Mouse (Mus musculus): ENCODE data around the gene Gltp. TPM values are rescaled to one million over a fixed set of nuclear protein-coding genes. Genes with fewer than 3 reads are reported as not detected.

The Gltp gene
- total and polyA plus RNA-seq, 2 experiments: 3.1 to 7.9 TPM

- H3K9ac ChIP-seq (ENCODE audit: low read depth, low read length): no peak overlapping the region
- 88% methylated on average over 17 of the region's 17 CpGs for WGBS
- H3K27ac ChIP-seq (replicated peaks; ENCODE audit: insufficient read depth, low read depth, low read length): no peak overlapping the region
- H3K27me3 ChIP-seq (ENCODE audit: control insufficient read depth, insufficient read depth, low read length): no peaks in the 10 kb centered on the region
- H3K79me2 ChIP-seq (ENCODE audit: control insufficient read depth, insufficient read depth, low read length): no peaks in the 10 kb centered on the region
- TF ChIP-seq POLR2A (IDR thresholded peaks at IDR 0.05; ENCODE audit: extremely low read depth, insufficient read depth, low read length): no peak
- no peak for TF ChIP-seq CTCF (IDR thresholded peaks at IDR 0.05; ENCODE audit: low read depth, low read length)
- H3K36me3 ChIP-seq (ENCODE audit: control insufficient read depth, insufficient read depth, low read length): no peaks in the 10 kb centered on the region
- no peak overlapping the region for H3K4me3 ChIP-seq (ENCODE audit: insufficient read depth, low read depth, low read length)
- no peak for DNase-seq (ENCODE audit: extremely low read depth, low read depth, low spot score)
- H3K4me1 ChIP-seq (ENCODE audit: control insufficient read depth, insufficient read depth, low read length): no peaks in the 10 kb centered on the region
Measured at GRCm38 (mm10) chr5:114679841-114680591, 10.8 kb downstream of the Gltp start.

GRCm38 (mm10) chr5:114674594-114674993 lies 16.2 kb downstream of the Gltp start:
- Histone ChIP-seq H3K27ac (replicated peaks; ENCODE audit: insufficient read depth, low read depth, low read length) (no peak overlapping the region), H3K79me2 (ENCODE audit: control insufficient read depth, insufficient read depth, low read length) (no peaks in the 10 kb centered on the region), H3K27me3 (ENCODE audit: control insufficient read depth, insufficient read depth, low read length) (no peaks in the 10 kb centered on the region), H3K9ac (ENCODE audit: low read depth, low read length) (no peak overlapping the region), H3K4me1 (ENCODE audit: control insufficient read depth, insufficient read depth, low read length) (no peaks in the 10 kb centered on the region), H3K4me3 (ENCODE audit: insufficient read depth, low read depth, low read length) (no peak overlapping the region), H3K36me3 (ENCODE audit: control insufficient read depth, insufficient read depth, low read length) (no peaks in the 10 kb centered on the region)
- 86% methylated on average over 8 of the region's 8 CpGs for WGBS
- TF ChIP-seq CTCF (IDR thresholded peaks at IDR 0.05; ENCODE audit: low read depth, low read length) (no peak), POLR2A (IDR thresholded peaks at IDR 0.05; ENCODE audit: extremely low read depth, insufficient read depth, low read length) (no peak)
- no peak for DNase-seq (ENCODE audit: extremely low read depth, low read depth, low spot score)

GRCm38 (mm10) chr5:114673114-114673513 lies 17.7 kb downstream of the Gltp start:
- H3K36me3 ChIP-seq (ENCODE audit: control insufficient read depth, insufficient read depth, low read length): no peaks in the 10 kb centered on the region
- 87% methylated on average over 13 of the region's 13 CpGs for whole genome bisulfite sequencing
- H3K4me1 ChIP-seq (ENCODE audit: control insufficient read depth, insufficient read depth, low read length): no peaks in the 10 kb centered on the region
- no peak for DNase-seq (ENCODE audit: extremely low read depth, low read depth, low spot score)
- H3K27me3 ChIP-seq (ENCODE audit: control insufficient read depth, insufficient read depth, low read length): no peaks in the 10 kb centered on the region
- H3K27ac ChIP-seq (replicated peaks; ENCODE audit: insufficient read depth, low read depth, low read length): no peak overlapping the region
- H3K4me3 ChIP-seq (ENCODE audit: insufficient read depth, low read depth, low read length): no peak overlapping the region
- H3K9ac ChIP-seq (ENCODE audit: low read depth, low read length): no peak overlapping the region
- TF ChIP-seq POLR2A (IDR thresholded peaks at IDR 0.05; ENCODE audit: extremely low read depth, insufficient read depth, low read length) (no peak), CTCF (IDR thresholded peaks at IDR 0.05; ENCODE audit: low read depth, low read length) (no peak)
- no peaks in the 10 kb centered on the region for H3K79me2 ChIP-seq (ENCODE audit: control insufficient read depth, insufficient read depth, low read length)

GRCm38 (mm10) chr5:114669014-114669413 lies 21.8 kb downstream of the Gltp start:
- no peak for TF ChIP-seq CTCF (IDR thresholded peaks at IDR 0.05; ENCODE audit: low read depth, low read length)
- no peaks in the 10 kb centered on the region for H3K36me3 ChIP-seq (ENCODE audit: control insufficient read depth, insufficient read depth, low read length)
- H3K27me3 ChIP-seq (ENCODE audit: control insufficient read depth, insufficient read depth, low read length): no peaks in the 10 kb centered on the region
- H3K79me2 ChIP-seq (ENCODE audit: control insufficient read depth, insufficient read depth, low read length): no peaks in the 10 kb centered on the region
- peaks cover 1% of the 10 kb centered on the region; the same call in 1 of the 2 replicates for H3K4me1 ChIP-seq (ENCODE audit: control insufficient read depth, insufficient read depth, low read length)
- no peak overlapping the region for H3K27ac ChIP-seq (replicated peaks; ENCODE audit: insufficient read depth, low read depth, low read length)
- WGBS: 96% methylated on average over 5 of the region's 5 CpGs
- no peak overlapping the region for H3K9ac ChIP-seq (ENCODE audit: low read depth, low read length)
- no peak overlapping the region for H3K4me3 ChIP-seq (ENCODE audit: insufficient read depth, low read depth, low read length)
- no peak for DNase-seq (ENCODE audit: extremely low read depth, low read depth, low spot score)

- Histone ChIP-seq H3K27me3 (ENCODE audit: control insufficient read depth, insufficient read depth, low read length) (no peaks in the 10 kb centered on the region), H3K27ac (replicated peaks; ENCODE audit: insufficient read depth, low read depth, low read length) (peak overlapping the region; percentile 20), H3K4me3 (ENCODE audit: insufficient read depth, low read depth, low read length) (peak overlapping the region; percentile 9), H3K36me3 (ENCODE audit: control insufficient read depth, insufficient read depth, low read length) (no peaks in the 10 kb centered on the region), H3K79me2 (ENCODE audit: control insufficient read depth, insufficient read depth, low read length) (no peaks in the 10 kb centered on the region), H3K4me1 (ENCODE audit: control insufficient read depth, insufficient read depth, low read length) (peaks cover 1% of the 10 kb centered on the region; the same call in 1 of the 2 replicates), H3K9ac (ENCODE audit: low read depth, low read length) (no peak overlapping the region)
- WGBS: 2% methylated on average over 36 of the region's 36 CpGs
- DNase-seq (ENCODE audit: extremely low read depth, low read depth, low spot score): peak; percentile 85
- TF ChIP-seq CTCF (IDR thresholded peaks at IDR 0.05; ENCODE audit: low read depth, low read length) (peak; percentile 100), POLR2A (IDR thresholded peaks at IDR 0.05; ENCODE audit: extremely low read depth, insufficient read depth, low read length) (peak; percentile 74)
Measured at GRCm38 (mm10) chr5:114667228-114667856, 23.4 kb downstream of the Gltp start.

GRCm38 (mm10) chr5:114666659-114667058 lies 24.1 kb downstream of the Gltp start:
- WGBS: 63% methylated on average over 1 of the region's 1 CpGs
- TF ChIP-seq CTCF (IDR thresholded peaks at IDR 0.05; ENCODE audit: low read depth, low read length): no peak
- TF ChIP-seq POLR2A (IDR thresholded peaks at IDR 0.05; ENCODE audit: extremely low read depth, insufficient read depth, low read length): no peak
- H3K4me3 ChIP-seq (ENCODE audit: insufficient read depth, low read depth, low read length): no peak overlapping the region
- DNase-seq (ENCODE audit: extremely low read depth, low read depth, low spot score): no peak
- no peak overlapping the region for H3K9ac ChIP-seq (ENCODE audit: low read depth, low read length)
- H3K36me3 ChIP-seq (ENCODE audit: control insufficient read depth, insufficient read depth, low read length): no peaks in the 10 kb centered on the region
- no peak overlapping the region for H3K27ac ChIP-seq (replicated peaks; ENCODE audit: insufficient read depth, low read depth, low read length)
- no peaks in the 10 kb centered on the region for H3K79me2 ChIP-seq (ENCODE audit: control insufficient read depth, insufficient read depth, low read length)
- H3K4me1 ChIP-seq (ENCODE audit: control insufficient read depth, insufficient read depth, low read length): peaks cover 1% of the 10 kb centered on the region; the same call in 1 of the 2 replicates
- H3K27me3 ChIP-seq (ENCODE audit: control insufficient read depth, insufficient read depth, low read length): no peaks in the 10 kb centered on the region
